Mouse (Mus musculus) T-helper 1 cell (primary cell): ENCODE data around the gene Stac2.

ENCODE experiments used
- in situ Hi-C: fragments of 300-600 bp; cut with MboI, MseI; formaldehyde crosslinking; loops from one replicate; pipeline ENCODE4 v1.15.1; 2025; ENCODE audit warnings: high pct_unique_total_duplicates

Stac2 gene

GRCm38 (mm10) chr11:98050940-98051339, 2.3 kb downstream of the Stac2 start:
- in situ Hi-C loops, result no loop called here

DNA sequence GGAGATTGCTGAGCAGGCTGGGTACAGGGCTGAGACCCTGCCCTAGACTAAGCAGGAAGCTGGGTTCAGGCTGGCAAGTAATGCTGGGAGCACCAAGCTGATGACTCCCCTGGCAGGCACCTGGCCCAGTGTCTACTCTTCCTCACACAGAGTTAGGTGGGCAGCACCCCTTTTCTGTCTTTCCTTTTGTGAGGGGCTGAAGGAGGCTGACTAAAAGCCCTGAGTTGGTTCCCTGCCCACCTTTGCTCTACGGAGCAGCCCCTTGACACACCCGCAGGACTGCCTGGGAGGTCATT, 2.8 kb downstream of the Stac2 start:
- in situ Hi-C loops, result no loop called here

GRCm38 (mm10) chr11:98049672-98050519, 3.4 kb downstream of the Stac2 start:
- in situ Hi-C loops, result loop anchor here (5.0 kb wide), 1 partner anchor 92 kb away; no protein-coding TSS in a partner anchor

DNA sequence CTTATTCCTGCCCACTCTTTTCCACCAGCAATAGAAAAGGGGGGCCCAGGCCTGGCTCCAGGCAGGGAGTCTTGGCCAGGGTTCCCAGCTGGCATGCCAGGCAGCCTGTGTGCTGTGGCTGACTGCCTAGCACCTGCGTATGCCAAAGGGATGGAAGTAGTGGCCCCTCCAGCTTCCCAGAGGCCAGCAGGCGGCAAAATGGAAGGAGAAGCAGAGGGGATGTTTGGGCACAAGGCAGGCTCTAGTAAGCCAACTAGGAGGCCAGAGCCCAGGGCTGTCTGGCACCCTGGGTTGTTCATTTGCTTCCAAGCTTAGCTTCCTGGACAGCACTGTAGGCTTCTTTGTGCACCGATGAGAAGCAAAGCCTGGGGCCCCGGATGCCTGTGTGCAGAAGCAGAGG, 5.5 kb downstream of the Stac2 start:
- in situ Hi-C loops, result loop anchor here (5.0 kb wide), 1 partner anchor 95 kb away; no protein-coding TSS in a partner anchor

- in situ Hi-C loops, result loop anchor here (5.0 kb wide), 1 partner anchor 96 kb away; no protein-coding TSS in a partner anchor
Observed at GRCm38 (mm10) chr11:98046466-98046865, 6.8 kb downstream of the Stac2 start.

DNA sequence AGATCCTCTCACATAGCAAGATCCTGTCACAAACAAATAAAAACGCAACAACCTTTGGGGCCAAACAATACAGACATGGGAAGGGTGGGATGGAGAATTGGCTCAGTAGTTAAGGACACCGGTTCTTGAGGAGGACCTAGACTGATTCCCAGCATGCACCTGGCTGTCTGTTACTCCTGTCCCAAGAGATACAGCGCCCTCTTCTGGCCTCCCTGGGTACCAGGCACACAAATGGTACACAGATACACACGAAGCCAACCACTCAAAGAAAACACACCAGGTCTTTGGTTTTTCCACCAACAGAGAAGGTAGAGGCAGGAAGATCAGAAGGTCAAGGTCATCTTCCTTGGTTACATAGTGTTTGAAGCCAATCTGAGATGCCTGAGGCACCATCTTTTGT, 7.7 kb downstream of the Stac2 start:
- in situ Hi-C loops, result loop anchor here (5.0 kb wide), 1 partner anchor 97 kb away; no protein-coding TSS in a partner anchor

DNA sequence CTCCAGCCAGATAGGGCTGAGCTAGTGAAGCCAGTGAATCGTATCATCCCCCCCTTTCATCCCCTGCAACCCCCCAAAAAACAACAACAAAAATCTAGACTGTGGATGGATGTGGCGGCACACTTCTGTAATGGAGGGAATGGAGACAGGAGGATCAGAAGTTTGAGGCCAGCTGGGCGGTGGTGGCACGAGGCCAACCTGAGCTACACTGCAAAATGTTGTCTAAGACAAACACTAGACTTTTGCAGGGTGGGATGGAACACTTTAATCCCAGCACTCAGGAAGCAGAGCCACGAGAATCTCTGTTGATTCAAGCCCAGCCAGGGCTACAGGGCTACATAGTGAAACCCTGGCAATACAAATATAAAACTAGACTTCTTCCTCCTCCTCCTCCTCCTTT, 9.2 kb downstream of the Stac2 start:
- in situ Hi-C loops, result no loop called here

DNA sequence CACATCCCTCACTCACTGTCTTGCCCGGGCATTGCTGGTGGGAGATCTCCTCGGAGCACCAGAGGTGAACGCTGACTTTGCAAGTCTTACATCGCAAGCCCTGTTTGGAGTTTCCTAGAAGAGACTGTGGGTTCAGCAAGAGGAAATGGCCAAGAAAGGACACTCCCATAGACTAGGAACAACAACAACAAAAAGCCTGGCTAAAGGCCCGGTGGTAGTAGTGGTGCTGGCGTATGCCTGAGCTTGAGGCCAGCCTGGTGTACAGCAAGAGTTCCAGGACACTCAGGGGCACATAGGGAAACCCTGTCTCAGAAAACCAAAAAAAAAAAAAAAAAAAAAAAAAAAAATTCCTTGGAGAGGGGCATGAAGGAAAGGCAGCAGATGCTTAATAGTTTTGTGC, 10.5 kb downstream of the Stac2 start:
- in situ Hi-C loops, result no loop called here

DNA sequence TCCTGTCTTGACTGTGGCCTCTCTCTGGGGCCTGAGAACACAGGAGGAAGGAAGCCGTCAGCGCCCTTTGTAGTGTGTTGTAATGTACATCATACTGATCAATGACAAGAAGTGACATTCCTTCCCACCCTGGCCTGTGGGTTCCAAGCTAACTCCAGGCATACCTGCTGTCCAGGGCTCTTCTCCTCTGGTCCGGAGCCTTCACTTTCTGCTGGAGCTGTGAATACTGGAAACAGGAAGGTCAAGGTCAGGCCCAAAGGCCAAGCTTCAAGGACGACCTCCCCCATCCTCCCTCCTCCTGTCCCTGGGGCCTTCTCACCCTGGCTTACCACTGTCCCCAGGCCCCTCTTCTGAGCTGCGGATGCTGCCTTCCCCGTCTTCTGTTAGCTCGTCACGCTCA, 12.3 kb downstream of the Stac2 start:
- in situ Hi-C loops, result no loop called here

DNA sequence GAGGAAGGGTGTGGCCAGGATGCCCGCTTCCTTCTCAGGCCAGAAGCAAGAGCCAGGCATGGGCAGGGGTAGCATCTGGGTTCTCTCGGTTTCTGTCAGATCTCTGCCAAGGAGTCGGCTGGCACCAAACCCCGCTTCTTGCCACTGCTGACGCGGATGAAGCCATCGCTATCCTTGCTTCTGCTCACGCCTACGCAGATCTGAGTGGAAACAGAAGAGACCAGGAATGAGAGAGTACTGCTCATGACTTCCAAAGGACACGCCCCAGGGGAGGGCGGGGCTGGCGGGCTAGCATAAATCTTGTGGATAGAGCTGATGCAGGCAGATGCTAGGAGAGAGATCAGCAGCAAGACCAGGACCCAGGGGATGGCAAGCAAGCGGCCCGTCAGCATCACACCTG, 15.4 kb downstream of the Stac2 start:
- in situ Hi-C loops, result loop anchor here (5.0 kb wide), 1 partner anchor 44 kb away; no protein-coding TSS in a partner anchor

DNA sequence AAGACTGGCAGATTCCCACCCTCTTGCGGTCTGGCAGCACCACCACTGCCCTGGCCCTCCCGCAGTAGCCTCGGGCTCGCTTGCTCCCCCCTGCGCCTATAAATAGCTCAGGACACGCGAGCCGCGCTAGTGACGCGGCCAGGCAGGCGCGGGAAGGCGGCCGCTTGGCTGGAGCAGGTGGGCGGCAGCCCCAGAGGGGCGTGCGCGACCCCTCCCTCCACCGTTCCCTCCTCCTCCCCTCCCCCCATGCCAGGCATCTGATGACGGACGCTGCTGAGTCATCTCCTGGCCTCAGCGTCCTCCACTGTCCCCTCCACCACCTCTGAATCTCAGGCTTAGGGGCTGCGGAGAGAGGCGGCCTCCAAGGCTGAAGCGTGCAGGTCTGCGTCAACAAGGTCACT, 17.3 kb downstream of the Stac2 start:
- in situ Hi-C loops, result loop anchor here (5.0 kb wide), 1 partner anchor 46 kb away; no protein-coding TSS in a partner anchor

- in situ Hi-C loops, result loop anchor here (5.0 kb wide), 1 partner anchor 47 kb away; no protein-coding TSS in a partner anchor
Observed at GRCm38 (mm10) chr11:98034840-98035239, 18.4 kb downstream of the Stac2 start.

GRCm38 (mm10) chr11:98034061-98034460, 19.2 kb downstream of the Stac2 start:
- in situ Hi-C loops, result no loop called here

- in situ Hi-C loops, result no loop called here
Observed at GRCm38 (mm10) chr11:98031443-98031770, 21.9 kb downstream of the Stac2 start.

GRCm38 (mm10) chr11:98030701-98031442, 22.4 kb downstream of the Stac2 start:
- in situ Hi-C loops, result no loop called here

GRCm38 (mm10) chr11:98027785-98028184, 25.5 kb downstream of the Stac2 start:
- in situ Hi-C loops, result loop anchor here (10.0 kb wide), 2 partner anchors 177 to 917 kb away; partner anchors contain the start of gene Cdk12

- in situ Hi-C loops, result loop anchor here (10.0 kb wide), 2 partner anchors 178 to 918 kb away; partner anchors contain the start of gene Cdk12
Observed at GRCm38 (mm10) chr11:98027297-98027688, 26.0 kb downstream of the Stac2 start.

DNA sequence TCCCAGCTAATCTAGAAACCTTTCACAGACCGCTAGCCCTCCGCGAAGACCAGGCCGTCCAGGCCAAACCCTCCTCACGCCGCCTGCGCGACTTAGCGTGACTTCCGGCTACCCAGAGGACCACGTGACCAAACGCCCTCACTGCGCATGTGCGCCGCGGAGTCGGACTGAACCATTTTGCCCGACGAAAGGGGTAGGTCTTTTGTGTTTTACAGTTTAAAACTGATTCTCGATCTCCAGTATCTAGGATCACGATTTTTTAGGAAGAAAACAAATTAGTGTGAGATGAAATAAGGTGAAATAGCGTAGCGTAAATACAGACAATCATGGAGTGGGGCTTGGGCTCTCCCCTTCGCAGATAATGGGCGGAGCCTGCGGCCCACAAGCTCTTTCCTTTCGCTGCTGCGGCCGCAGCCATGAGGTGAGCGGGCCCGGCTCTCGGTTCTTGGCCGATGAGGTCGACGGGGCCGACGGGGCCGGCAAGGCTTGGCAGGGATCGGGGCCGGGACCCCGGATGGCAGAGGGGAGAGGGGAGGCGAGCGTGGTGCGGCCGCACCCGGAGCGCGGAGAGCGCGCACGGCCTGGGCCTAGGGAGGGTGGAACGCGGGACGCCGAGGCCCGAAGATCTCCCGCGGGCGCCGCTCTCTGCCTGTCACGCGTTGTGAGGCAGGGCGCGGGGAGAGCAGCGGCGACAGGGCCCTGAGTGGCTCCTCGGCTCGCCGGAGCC, 26.5 kb downstream of the Stac2 start, which contains the start of gene Rpl19:
Rpl19 (plus strand) TSS at position 141 of the 727 bp plus-strand sequence.
- in situ Hi-C loops, result loop anchor here (10.0 kb wide), 2 partner anchors 178 to 918 kb away; partner anchors contain the start of gene Cdk12

- in situ Hi-C loops, result loop anchor here (10.0 kb wide), 2 partner anchors 179 to 919 kb away; partner anchors contain the start of gene Cdk12
Observed at GRCm38 (mm10) chr11:98026248-98026569, 27.1 kb downstream of the Stac2 start.

DNA sequence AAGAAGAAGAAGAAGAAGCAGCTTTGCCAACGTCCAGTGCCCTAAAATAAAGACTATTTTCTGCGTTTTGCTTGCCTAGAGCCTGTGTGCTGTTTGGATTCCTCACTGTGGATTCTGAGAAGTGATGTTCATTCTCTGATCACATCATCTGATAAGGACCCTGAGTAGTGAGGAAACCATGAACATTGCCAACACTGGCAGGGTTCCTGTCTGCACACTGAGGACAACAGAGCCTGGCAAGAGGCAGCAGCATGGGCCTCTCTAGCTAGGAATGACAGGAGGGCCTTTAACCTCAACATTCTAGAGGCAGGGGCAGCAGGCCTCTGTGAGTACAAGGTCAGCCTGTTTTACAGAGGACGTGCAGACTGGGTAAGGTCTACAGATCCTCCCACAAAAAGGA, 28.7 kb downstream of the Stac2 start:
- in situ Hi-C loops, result loop anchor here (5.0 to 10.0 kb wide), 3 partner anchors 37 to 920 kb away; partner anchors contain the start of genes Cdk12 and Plxdc1

GRCm38 (mm10) chr11:98022555-98023371, 30.5 kb downstream of the Stac2 start, which contains the start of gene Cacnb1:
TSS of gene Cacnb1 (minus strand) at chr11:98023034.
- in situ Hi-C loops, result loop anchor here (5.0 to 10.0 kb wide), 3 partner anchors 35 to 922 kb away; partner anchors contain the start of genes Cdk12 and Plxdc1
